Mouse (Mus musculus) testis, adult 2 months (tissue): ENCODE measurements around the gene Mbnl1. TPM values are rescaled to one million over a fixed set of nuclear protein-coding genes. Genes with fewer than 3 reads are reported as not detected.

Source experiments
- H3K27ac ChIP-seq: fragments of 200-500 bp; 2 replicates; pipeline ENCODE4 v1.5.1; 2012; ENCODE audit warnings: low read depth, low read length; ENCODE audit not compliant: control insufficient read depth, insufficient read depth
- H3K27me3 ChIP-seq: fragments of 200-500 bp; 2 replicates; pipeline ENCODE4 v1.6.1; 2012; ENCODE audit warnings: mild to moderate bottlenecking, low read length, moderate library complexity; ENCODE audit not compliant: control insufficient read depth, insufficient read depth
- H3K36me3 ChIP-seq: fragments of 200-500 bp; 2 replicates; pipeline ENCODE4 v1.6.1; 2012; ENCODE audit warnings: mild to moderate bottlenecking, low read length; ENCODE audit not compliant: control insufficient read depth, insufficient read depth
- H3K4me1 ChIP-seq: fragments of 200-500 bp; 2 replicates; pipeline ENCODE4 v1.6.1; 2012; ENCODE audit warnings: low read length; ENCODE audit not compliant: control insufficient read depth, insufficient read depth
- H3K4me3 ChIP-seq: fragments of 200-500 bp; 2 replicates; pipeline ENCODE4 v1.5.1; 2012; ENCODE audit warnings: low read depth, mild to moderate bottlenecking, low read length, moderate library complexity, mixed read lengths; ENCODE audit not compliant: control insufficient read depth
- CTCF ChIP-seq: fragments of 200-500 bp; IDR thresholded peaks from 2 replicates; pipeline ENCODE4 v1.5.1; 2012; ENCODE audit warnings: low read depth, mild to moderate bottlenecking, inconsistent platforms, low read length, moderate library complexity; ENCODE audit not compliant: control insufficient read depth, insufficient read depth, insufficient replicate concordance
- POLR2A ChIP-seq: fragments of 200-500 bp; IDR thresholded peaks from 2 replicates; pipeline ENCODE4 v1.6.1; 2012; ENCODE audit warnings: low read depth, mild to moderate bottlenecking, inconsistent platforms, low read length, moderate library complexity; ENCODE audit not compliant: control insufficient read depth
- polyA plus RNA-seq: library from polyadenylated mRNA; depleted of rRNA; stranded (reverse); fragments of >200 nt; gene quantifications from 2 replicates; pipeline ENCODE4 v1.2.3, GENCODE M21; 2012

Mbnl1 gene
- polyA plus RNA-seq, 1 experiment: 13.2 TPM

- Histone ChIP-seq H3K27ac (peak overlapping the region; percentile 73), H3K36me3 (no peaks in the 10 kb centered on the region), H3K4me3 (peak overlapping the region; percentile 33; the same call in 1 of the 2 replicates), H3K4me1 (peaks cover 6% of the 10 kb centered on the region), H3K27me3 (no peaks in the 10 kb centered on the region)
- no peak for TF ChIP-seq CTCF
- no peak for TF ChIP-seq POLR2A
Observed at GRCm38 (mm10) chr3:60502155-60502987, 29.7 kb downstream of the Mbnl1 start.

- peaks cover 6% of the 10 kb centered on the region for H3K4me1 ChIP-seq
- no peaks in the 10 kb centered on the region for H3K27me3 ChIP-seq
- peak overlapping the region; percentile 72; the same call in 1 of the 2 replicates for H3K27ac ChIP-seq
- H3K4me3 ChIP-seq: no peak overlapping the region
- H3K36me3 ChIP-seq: no peaks in the 10 kb centered on the region
- no peak for TF ChIP-seq CTCF
- TF ChIP-seq POLR2A: no peak
Observed at GRCm38 (mm10) chr3:60503196-60503595, 30.6 kb downstream of the Mbnl1 start.

- H3K4me3 ChIP-seq: no peak overlapping the region
- H3K27ac ChIP-seq: peak overlapping the region; percentile 49; the same call in 1 of the 2 replicates
- TF ChIP-seq POLR2A: no peak
- TF ChIP-seq CTCF: no peak
- no peaks in the 10 kb centered on the region for H3K27me3 ChIP-seq
- H3K4me1 ChIP-seq: peaks cover 5% of the 10 kb centered on the region
- H3K36me3 ChIP-seq: no peaks in the 10 kb centered on the region
Observed at GRCm38 (mm10) chr3:60504775-60505430, 32.3 kb downstream of the Mbnl1 start.

GRCm38 (mm10) chr3:60506821-60507220 is 34.2 kb downstream of the Mbnl1 start:
- Histone ChIP-seq H3K36me3 (no peaks in the 10 kb centered on the region), H3K4me1 (0 out of 2 replicates have a peak, but pooled peaks cover 2% of the 10 kb centered on the region)
- TF ChIP-seq POLR2A (no peak), CTCF (no peak)

GRCm38 (mm10) chr3:60507496-60507895 is 34.9 kb downstream of the Mbnl1 start:
- no peak for TF ChIP-seq POLR2A
- 0 out of 2 replicates have a peak, but pooled peaks cover 2% of the 10 kb centered on the region for H3K4me1 ChIP-seq
- H3K36me3 ChIP-seq: no peaks in the 10 kb centered on the region
- H3K27ac ChIP-seq: no peak overlapping the region
- H3K4me3 ChIP-seq: no peak overlapping the region
- no peaks in the 10 kb centered on the region for H3K27me3 ChIP-seq

More at GRCm38 (mm10) chr3:60506821-60507220, 34.2 kb downstream of the Mbnl1 start:
- Histone ChIP-seq H3K4me3 (no peak overlapping the region), H3K27me3 (no peaks in the 10 kb centered on the region), H3K27ac (no peak overlapping the region)

- no peak for TF ChIP-seq POLR2A
- TF ChIP-seq CTCF: no peak
- no peak overlapping the region for H3K27ac ChIP-seq
- no peaks in the 10 kb centered on the region for H3K27me3 ChIP-seq
- H3K36me3 ChIP-seq: no peaks in the 10 kb centered on the region
- no peak overlapping the region for H3K4me3 ChIP-seq
- 0 out of 2 replicates have a peak, but pooled peaks cover 2% of the 10 kb centered on the region for H3K4me1 ChIP-seq
Observed at GRCm38 (mm10) chr3:60507979-60508378, 35.3 kb downstream of the Mbnl1 start.

GRCm38 (mm10) chr3:60511197-60511596 is 38.6 kb downstream of the Mbnl1 start:
- no peak overlapping the region for H3K27ac ChIP-seq
- TF ChIP-seq POLR2A (no peak), CTCF (no peak)
- no peaks in the 10 kb centered on the region for H3K36me3 ChIP-seq
- no peak overlapping the region for H3K4me3 ChIP-seq
- H3K4me1 ChIP-seq: peaks cover 4% of the 10 kb centered on the region
- H3K27me3 ChIP-seq: no peaks in the 10 kb centered on the region
